Mouse (Mus musculus): ENCODE results near the gene Abhd12.

Abhd12 gene

DNA sequence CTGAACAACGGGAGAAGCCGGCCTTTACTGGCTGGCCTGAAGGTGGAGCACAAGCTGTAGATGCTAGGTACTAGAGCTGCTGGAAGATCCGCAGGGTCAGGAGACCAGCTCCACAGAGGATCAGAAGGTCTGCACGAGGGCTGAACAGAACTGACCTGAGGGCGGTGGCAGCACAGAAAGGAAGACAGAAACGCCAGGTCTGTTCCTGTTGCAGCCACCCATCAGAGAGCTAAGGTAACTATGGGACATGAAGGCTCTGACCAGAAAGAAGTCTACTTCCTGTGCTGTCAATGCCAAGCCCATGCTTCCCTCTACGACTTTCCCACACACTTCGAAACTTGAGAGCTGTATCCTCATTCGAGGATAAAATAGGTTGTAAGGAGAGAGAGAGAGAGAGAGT lies 53.3 kb downstream of the Abhd12 start:
- no peak for DNase-seq (ENCODE audit: low spot score in 2 of 2)

DNA sequence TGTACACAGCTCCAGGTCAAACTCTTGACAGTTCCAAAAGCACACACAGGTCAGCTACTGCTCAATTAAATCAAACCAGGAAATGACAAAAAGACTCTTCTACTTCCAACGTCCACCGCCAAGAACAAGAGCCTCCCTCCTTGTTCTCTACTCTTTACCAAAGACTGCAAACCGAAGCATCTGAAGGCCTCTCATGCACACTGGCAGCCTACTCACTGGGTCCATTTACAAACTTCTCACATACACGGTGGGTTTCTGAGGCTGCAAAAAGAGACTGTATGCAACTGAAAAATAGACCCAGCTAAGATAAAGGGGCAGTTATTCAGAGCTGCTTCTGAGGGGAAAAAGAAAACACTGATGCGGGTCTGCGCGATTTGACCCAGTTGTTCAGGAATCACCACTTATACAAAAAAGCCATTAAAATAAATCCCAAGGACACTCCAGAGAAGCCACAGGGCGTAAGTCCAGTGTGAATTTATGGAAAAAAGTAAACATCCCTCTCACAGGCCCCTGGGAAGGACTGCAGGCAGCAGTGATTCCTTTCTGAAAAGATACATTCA lies 57.0 kb downstream of the Abhd12 start:
- no peak for DNase-seq (ENCODE audit: low spot score in 2 of 2)

DNA sequence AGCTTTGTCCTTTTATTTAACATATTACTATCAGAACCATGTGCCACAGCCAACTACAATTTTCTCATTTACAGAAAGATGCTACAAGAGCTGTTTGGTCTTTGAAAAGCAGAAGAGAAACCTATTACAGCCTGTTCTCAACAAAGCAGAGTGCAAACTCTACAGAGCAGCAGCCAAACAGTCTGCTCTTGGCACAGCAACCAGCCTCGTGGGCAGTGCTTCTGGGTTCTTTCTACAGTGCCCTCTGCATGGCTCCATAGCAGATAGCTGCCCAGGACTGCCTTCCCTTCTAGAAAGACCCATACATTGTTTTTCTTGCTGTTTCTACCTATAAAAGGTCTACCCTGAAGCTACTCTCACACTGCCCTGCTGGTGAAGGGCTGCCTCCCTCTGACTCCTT lies 59.7 kb downstream of the Abhd12 start:
- no peak for DNase-seq (ENCODE audit: low spot score in 2 of 2)

DNA sequence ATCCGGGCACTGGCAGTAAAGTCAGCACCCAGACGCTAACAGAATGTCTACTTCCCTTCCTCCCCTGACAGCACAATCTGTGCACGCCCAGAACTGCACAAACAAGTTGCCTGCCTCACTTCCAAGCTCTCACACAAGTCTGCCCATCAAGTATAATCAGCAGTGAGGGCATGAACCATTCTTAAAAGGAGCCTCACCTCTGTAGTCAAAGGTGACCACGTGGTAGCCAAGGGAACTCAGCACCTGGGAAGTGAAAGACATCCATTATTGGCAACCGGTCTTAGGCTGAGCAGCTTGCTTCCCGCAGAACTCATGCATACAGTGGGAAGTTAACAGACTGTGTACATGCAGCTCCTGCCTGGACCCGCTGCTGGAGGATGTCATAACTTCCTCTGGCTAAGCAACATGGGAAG lies 62.5 kb downstream of the Abhd12 start:
- DNase-seq (ENCODE audit: low spot score in 2 of 2): no peak

DNA sequence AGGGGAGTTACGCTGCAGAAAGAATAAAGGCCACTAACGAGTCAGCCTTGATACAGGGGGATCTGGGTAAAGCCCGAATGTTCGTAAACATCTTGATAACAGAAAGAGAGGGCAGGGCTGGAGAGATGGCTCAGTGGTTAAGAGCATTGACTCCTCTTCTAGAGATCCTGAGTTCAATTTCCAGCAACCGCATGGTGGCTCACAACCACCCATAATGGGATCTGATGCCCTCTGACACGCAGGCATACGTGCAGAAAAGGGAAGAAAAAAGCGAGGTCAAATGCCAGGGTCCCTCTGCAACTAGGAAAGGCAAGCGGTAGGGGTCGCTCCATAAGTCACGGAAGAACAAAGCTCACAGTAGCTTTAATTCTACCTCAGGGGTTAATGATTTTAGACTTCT lies 63.4 kb downstream of the Abhd12 start:
- DNase-seq (ENCODE audit: low spot score in 2 of 2): no peak

DNA sequence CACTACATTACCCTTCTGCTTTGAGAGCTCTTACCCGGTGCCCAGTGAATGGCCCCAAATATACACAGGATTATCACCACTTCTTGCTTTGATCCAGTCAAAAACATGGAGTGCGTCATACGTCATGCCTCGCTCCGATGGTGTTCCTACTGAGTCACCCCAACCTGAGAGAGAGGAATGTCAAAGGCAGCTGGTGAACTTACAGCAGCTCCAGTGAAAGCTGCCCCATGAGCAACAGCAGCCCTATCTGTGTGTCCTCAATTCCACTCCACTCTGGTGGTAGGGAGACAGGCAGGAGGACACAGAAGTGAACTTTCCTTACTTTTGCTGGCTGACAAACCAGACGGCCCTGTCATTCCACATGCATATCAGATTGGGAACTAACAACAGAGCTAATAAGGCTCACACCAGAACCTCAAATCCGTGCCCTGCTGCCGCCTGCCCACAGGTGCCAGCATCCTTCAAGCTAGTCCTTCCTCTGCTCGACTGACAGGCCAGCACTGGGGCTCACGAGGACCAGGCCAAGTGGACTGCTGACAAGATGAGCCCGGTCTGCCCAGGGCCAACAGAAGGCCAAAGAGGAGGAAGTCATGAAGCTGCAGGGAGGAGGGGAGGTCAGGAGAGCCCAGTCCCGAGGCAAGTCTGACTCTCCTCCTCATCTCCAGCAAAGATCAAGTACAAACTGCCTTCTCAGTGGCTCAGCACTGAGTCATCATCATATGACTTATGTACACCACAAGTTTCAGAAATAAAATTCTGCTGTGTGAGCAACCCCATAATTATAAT lies 64.7 kb downstream of the Abhd12 start:
- no peak for DNase-seq (ENCODE audit: low spot score in 2 of 2)

DNA sequence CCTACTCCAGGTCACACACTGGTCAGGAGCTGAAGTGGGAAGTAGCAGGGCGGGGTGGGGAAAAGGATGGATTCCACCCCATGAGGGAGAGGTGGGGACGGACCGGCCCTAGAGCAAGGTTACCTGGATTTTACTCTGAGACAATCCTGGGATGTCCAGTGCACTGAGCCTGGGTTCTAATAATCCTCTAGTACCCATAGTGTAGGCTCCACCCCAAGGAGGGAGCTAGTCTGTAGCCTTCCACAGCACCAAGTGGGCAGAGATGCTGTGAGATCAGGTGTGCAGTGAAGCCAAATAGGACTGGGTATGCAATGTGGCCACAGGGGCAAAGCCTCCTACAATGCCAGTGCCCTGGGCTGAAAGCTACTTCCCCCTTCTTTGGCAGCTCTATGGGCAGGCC lies 66.8 kb downstream of the Abhd12 start:
- DNase-seq (ENCODE audit: low spot score in 2 of 2): no peak

DNA sequence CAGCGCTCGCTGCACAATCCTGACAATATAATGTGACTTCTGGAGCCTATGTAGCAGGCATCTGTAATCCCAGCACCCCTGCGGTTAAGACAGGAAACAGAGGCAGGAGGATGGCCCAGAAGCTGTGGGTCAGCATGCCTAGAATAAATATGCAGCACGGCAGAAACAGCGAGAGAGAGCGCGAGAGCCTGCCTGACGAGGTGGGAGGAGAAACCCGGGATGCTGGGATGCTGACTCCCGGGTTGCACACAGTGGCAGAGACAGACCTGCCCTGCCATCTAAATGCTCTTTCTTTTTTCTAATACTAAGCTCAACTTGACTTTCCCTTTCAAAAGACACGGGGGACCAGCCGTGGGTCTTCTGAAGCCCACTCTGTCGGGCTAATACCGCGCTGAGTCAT lies 67.6 kb downstream of the Abhd12 start:
- DNase-seq (ENCODE audit: low spot score in 2 of 2): peak in 1 of 2 experiments; percentile 32

DNA sequence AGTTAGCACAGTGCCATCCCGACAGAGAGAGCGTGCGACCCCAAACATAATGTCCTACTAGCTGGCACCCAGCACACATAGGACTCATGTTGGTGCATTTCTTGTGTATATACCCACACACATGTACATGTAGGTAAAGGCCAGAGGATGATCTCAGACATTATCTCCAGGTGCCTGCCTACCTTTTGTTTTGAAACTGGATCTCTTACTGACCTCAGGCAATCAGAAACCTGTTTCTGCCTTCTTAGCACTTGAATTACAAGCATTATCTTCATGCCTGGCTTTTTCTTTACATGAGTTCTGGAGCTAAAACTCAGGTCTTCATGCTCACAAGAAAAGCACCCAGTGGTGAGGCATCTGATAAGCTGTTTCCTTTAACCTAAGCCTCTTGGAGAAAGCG lies 68.6 kb downstream of the Abhd12 start:
- DNase-seq (ENCODE audit: low spot score in 2 of 2): no peak

DNA sequence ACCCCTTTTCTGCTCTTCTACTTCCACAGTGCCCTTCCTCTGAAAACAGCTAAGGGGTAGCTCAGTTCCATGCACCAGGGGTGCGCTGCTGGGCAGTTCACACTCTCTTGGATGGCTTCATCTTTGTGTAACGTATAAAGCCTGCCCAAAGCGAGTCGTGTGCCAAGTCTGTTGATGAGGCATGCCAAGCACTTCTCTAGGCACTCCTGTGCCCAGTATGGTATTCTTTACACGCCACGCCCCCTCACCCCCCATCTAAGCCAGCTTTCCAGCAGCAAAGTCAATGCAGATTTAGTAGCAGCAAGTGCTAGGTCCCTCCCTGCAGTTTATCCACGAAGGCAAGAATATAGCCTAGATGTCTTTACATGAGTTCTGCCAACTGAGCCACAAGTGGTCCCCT lies 69.9 kb downstream of the Abhd12 start:
- peak in 1 of 2 experiments; percentile 10 for DNase-seq (ENCODE audit: low spot score in 2 of 2)

DNA sequence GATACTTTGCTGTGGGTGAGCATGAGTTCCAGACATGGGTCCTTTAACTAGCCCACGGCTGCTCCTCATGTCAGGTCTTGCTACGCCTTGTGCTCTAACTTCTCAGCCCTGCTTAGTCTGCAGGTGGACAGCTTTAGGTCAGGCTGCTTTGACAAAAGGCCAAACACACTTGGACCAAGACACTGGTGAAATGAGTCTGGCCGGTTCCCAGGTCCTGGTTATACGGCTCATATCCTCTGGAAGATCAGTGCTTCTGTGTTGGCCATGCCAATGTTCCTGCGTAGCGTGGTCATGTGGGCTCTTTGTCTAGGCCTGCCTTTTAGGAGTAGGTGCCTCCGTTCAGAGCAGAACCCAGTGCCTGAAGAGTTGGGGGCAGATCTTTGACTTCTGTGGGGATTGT lies 72.5 kb downstream of the Abhd12 start:
- DNase-seq (ENCODE audit: low spot score in 2 of 2): no peak

DNA sequence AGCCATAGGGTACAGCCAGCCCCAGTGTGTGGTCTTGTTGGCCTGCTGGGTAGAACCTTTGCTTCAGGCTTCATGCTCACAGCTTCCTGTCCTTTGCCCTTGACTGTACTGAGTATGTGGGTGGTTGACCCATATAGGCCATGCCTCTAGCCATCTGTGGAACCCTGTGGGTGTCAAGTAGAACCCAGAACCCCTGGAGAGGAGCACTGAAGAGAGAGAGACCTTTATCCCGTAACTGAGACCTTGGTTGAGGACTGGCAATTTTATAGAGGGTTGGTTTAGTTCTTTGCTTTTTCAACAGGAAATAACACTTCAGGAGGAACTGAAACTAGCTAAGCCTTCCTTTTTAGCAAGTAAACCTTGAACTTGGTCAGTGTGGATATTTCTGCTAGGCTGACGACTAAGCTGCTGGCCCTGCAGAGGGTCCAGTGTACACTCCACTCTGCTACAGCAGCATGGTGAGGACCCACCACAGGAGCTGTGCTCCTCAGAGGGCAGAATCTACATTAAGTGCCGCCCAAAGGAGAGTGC lies 73.6 kb downstream of the Abhd12 start:
- DNase-seq (ENCODE audit: low spot score in 2 of 2): no peak

DNA sequence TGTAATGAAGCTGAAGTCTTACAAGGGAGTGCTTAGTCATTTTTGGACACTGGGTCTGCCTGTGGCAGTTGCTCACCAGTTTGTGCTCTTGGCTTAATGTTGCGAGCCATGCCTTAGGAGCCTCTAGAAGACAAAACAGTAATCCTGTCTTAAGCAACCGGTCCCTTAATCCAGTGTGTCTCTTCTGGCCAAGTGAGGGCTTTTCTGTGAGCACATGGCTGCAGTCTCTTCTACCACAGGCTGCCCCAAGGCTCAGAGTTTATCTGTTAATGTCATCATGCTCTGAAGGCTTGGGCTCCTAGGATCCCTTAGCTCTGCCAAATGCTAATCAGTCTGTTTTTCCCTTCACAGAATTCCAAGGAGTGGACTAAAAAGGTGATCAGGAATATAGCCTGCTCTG lies 74.5 kb downstream of the Abhd12 start:
- no peak for DNase-seq (ENCODE audit: low spot score in 2 of 2)

DNA sequence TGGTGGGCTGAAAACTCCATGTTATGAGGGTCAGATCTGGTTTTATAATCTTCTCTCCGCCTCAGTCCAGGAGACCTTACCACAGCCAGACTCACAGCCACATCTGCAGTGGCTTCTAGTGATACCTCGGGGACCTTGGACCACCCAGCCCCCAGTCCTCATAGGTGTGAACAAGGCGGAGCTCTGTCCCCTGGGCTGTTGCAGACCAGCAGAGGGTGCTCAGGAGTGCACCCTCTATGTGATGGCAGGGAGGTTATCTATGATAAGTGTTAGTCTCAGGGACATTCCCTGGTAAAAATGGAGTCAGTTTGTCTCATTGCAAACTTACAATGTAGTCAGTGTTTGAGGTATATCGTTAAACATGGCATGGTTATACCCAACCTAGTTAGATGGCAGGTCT lies 75.9 kb downstream of the Abhd12 start:
- no peak for DNase-seq (ENCODE audit: low spot score in 2 of 2)

DNA sequence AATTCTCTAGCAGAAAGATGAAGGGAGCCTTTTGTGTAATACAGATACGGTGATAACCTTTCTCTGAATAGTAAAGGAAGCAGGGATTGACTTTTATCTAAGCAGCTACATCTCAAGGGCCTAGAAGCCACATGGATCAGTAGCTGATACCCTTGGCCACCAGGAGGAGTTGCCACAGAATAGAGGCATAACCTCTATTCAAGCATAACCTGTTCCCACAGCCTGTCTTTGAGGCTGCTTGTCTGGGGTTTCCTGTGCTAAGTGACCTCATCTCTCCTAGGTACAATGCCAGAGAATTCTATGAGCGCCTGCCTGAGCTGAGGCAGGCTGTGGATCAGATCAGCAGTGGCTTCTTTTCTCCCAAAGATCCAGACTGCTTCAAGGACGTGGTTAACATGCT lies 76.4 kb downstream of the Abhd12 start:
- DNase-seq (ENCODE audit: low spot score in 2 of 2): no peak

DNA sequence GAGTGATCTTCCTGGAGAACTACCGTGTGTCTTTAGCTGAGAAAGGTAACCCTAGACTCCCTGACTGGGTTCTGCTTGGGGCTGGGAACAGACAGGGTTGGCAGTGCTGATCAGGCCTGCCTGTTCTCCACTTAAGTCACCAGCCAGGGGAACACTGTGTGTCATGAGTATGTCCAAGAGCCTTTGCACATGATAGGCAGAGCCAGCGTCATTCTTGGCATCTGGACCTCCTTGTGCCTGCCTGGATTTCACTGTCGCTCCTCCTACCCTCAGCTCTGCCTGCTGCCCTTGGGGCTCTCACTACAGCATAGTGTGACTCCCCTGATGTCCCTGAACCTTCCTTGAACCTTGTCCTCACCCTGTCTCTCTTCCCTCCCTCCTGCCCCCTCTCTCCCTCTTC lies 78.1 kb downstream of the Abhd12 start:
- DNase-seq (ENCODE audit: low spot score in 2 of 2): no peak

DNA sequence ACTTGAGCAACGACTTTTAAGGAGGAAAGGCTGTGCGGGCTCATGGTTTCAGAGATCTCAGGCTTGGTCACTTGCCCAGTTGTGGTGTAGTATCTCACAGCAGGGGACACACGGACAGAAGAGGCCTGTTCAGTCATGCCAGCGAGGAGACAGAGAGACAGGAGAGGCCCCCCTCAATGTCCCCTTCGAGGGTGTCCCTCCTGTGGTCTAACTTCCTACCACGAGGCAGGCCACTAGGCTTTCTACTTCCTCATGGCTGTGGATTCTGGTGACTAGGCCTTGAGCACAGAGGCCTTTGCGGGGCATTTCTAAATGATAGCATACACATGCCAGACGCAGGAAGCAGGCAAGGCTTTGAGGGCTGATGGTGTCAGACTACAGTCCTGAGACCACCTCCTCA lies 81.6 kb downstream of the Abhd12 start:
- DNase-seq (ENCODE audit: low spot score in 2 of 2): no peak

DNA sequence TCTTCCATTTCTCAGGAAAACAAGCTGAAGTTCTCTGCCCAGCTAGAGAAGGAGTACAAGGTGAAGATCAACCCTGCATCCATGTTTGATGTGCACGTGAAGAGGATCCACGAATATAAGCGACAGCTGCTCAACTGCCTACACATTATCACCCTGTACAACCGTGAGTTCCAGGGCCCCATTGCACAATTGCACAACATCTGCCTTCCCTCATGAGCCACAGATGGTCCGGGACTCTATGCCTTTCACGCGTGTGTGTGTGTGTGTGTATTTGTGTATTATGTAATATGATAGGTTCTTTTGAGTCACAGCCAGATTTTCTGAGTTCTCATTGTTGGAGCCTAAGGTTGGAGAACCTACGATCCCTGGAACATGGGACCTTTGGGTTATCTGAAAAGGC lies 83.8 kb downstream of the Abhd12 start:
- DNase-seq (ENCODE audit: low spot score in 2 of 2): no peak

DNA sequence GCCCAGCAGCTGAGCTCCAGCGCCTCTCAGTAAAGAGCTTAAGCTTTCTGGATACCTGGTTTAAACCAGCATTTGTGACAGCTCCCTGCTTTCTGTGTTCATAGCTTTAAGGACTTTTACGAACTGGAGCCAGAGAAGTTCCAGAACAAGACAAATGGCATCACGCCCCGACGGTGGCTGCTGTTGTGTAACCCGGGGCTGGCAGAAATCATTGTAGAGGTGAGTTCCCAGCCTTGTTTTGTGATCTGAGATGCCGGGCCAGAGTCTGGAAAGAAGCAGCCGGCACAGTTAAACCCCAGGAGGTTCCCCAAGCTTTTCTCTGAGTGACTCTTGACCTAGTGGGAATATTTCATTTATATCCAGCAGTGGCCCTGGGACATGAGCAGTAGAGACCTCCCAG lies 85.8 kb downstream of the Abhd12 start:
- no peak for DNase-seq (ENCODE audit: low spot score in 2 of 2)

DNA sequence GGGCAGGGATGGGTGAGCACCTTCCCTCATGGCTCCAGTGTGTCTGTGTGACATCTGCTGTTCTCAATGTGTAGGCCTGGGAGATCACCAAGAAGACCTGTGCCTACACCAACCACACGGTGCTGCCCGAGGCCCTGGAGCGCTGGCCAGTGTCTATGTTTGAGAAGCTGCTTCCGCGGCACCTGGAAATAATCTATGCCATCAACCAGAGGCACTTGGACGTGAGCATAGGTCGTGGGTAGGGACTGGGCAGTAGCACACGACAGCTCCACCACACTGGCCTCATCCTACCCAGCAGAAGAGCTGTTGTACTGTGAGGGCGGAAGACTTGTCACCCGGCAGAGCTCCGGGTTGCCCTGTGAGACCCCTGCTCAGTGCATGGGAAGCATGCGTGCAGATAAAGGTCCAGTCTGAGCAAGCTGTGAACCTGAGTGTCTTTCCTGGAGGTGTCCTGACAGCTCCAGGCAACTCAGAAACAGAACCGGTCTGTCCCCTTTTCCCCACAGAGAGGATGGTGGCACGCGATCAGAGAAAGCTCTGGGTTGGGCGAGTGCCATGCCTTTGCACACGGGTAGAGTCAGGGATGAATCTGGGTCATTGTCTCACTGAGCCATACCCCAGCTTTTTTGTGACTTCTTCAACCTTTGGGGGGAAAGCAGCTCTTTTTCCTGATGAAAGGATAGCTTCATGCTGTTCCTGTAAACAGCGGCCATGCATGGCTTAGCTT lies 87.7 kb downstream of the Abhd12 start:
- DNase-seq (ENCODE audit: low spot score in 2 of 2): peak in 1 of 2 experiments; percentile 33

DNA sequence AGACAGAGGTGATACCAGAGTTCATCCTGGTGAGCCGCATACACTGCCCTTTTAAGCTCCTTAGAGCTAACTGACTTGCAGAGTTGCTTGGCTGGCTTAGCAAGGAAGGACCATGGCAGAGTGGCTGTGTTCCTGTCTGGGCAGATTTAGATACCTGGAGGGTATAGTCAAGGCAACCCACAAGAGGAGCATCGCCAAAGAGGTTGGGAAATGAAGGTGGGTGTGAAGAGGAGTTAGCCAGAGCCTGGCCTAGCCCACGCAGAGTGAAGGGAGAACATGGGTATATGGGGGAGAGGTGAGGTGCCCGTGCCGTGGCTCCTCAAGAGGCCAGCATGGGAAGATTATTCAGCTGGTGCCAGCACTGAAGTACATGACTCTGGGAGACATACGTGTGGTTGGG lies 91.7 kb downstream of the Abhd12 start:
- DNase-seq (ENCODE audit: low spot score in 2 of 2): no peak

DNA sequence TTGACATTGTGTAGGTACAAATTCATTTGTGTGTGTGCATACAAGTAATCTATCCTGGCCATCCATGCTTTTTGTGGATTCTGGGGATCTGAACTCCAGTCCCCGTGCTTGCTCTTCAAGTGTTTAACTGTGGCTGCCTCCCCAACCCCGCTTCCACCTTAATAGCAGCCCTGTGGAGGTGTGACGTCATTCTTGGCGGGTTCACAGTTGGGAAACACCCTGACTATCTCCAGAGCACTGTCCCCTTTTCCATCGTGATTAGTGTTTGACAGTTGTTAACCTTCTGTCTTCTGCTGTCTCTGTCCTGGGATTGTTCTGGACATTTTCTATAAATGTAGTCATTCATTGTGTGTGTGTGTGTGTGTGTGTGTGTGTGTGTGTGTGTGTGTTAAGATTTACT lies 93.9 kb downstream of the Abhd12 start:
- no peak for DNase-seq (ENCODE audit: low spot score in 2 of 2)

DNA sequence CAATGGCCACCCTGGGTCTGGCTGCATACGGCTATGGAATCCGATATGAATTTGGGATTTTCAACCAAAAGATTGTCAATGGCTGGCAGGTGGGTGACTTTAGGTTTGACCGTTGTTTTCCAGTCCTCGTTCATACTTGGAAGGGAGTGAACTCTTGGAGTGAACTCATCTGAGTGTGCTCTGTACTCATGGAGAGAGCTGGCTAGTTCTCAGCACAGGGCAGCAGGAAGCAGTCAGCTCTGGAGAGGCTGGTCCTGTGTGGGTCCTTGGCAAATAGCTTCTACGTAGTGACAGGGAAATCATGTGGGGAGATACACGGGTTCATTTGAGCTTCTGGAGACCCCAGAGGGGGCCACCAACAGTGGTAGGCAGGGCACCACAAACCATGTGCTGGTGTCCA lies 95.7 kb downstream of the Abhd12 start:
- no peak for DNase-seq (ENCODE audit: low spot score in 2 of 2)

Data from frontal cortex, postnatal 10 days (tissue).